Mouse (Mus musculus) A20 (cell line): ENCODE data around the gene Skp2.

ENCODE experiments used
- DNase-seq: peaks from one replicate; pipeline ENCODE4 v3.0.0-alpha.2; 2011; ENCODE audit warnings: low read depth, low spot score

Gene Skp2

DNA sequence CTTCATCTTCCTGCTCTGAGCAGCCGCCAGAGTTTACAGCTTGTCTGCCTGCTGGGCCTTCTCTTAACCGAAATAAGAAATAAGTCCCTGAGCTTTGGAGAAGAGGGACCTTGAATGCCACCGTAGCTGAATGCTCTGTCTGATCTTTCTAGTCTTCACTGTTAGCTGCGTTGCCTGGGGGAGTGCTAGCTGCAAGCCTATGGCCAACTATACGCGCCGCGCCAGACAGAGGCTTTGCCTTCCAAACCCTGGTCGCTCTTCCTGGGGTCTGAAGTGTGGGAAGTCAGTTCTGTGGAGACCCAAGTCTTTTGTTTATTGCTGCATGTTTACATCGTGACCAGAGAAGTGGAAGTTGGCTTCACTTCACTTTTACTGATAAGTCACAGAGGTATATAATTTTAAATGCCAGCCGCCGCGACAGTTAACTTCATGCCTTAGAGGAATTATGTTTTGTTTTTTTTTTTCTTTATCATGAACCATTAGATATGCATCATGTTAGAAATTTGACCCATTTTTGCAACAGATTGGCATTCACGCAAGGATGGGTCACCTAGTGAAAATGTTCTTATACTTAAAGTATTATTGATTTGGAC lies 79.5 kb downstream of the Skp2 start:
- DNase-seq, result no peak

DNA sequence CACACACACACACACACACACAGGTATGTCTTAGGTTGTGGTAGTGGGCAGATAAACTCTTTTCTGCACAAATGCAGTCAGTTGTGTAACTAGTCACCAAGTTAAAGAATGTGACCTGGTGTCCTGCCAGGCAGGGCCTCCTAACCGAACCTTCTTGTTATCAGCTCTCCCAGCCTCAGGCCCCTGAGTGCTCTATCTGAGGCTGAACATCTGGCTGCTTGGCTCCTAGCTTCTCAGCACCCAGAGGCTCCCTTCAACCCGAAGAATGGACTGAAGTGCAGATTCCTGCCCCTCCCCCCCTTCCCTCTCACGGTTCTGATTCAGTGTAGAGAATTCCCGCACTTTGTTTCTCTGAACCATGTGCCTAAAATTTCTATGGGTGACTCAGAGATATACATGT lies 80.6 kb downstream of the Skp2 start:
- no peak for DNase-seq

DNA sequence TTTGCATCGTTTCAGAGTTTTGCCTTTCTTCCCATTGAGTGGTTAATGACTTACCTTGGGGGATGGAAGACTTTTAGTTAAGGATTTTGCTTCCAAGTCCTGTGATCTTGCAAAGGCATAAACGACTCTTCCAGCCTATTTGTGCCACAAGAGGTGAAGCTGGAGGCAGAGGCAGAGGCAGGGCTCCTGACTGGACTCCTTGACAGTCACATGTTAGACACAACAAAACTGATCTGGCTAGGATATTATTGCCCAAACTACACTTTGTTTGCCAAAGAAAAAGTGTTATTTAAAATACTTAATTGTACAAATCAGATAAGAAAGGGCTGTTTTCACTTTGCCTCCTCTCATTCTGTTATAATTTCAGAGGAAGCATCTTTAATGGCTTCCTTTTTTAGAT lies 81.1 kb downstream of the Skp2 start:
- DNase-seq, result no peak

DNA sequence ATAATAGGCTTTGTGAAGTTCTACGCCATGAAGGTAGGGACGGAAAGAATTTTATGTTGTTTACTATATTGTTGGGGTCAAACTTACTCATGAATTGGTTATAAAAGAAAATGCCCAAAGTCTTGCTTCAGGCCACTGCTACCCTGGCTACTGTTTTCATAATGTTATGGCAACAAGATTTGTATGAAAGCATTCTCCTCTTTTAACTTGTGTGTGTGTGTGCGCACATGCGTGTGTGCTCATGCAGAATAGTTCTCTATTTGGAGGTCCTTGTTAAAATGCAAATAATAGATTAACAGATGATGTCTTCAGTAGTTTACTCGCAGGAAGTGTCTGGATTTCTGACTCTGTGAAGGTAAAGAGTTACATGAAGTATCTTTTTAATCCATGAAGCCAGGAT lies 81.5 kb downstream of the Skp2 start:
- DNase-seq, result peak; percentile 42

DNA sequence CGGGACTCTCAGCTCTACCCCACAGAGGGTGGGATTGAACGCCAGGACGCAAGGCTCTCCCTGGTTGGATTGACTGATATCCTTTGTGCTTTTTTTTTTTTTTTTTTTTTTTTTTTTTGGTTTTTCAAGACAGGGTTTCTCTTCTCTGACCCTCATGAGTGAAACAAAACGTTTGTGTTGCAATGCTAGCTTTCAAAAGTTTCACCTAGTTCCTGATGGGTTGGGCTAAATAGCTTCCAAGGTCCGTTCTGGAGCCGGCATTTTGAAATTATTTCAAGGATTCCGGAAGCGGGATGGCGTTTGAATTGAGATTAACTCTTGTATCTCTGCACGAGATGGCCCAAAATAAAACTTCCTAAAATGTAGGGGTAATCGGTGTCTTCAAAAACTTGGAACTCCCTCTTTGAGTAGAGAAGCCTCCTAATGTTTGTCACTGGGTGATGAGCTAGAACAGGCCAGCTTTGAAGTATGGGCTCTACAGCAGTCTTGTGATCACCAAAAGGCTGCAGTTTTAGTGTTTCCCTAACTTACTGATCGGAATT lies 82.1 kb downstream of the Skp2 start:
- no peak for DNase-seq

DNA sequence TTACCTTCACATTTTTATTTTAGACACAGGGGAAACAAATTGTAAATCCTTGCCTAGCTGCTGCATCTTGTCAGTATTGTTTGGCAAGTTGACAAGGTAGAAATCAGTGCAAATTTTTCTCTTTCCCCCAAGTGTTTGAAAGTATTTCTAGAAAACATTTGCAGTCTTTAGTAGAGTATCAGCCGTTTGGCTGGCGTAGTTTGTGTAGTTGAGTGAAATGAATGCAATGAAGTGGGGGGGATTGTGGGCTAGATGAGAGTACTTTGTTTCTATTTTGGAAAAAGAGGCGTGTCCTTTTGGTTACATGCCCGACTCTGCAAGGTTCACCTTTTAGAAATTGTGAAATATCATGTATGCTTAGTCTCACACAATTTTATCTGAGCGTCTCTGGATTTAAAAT lies 82.6 kb downstream of the Skp2 start:
- DNase-seq, result peak; percentile 71

DNA sequence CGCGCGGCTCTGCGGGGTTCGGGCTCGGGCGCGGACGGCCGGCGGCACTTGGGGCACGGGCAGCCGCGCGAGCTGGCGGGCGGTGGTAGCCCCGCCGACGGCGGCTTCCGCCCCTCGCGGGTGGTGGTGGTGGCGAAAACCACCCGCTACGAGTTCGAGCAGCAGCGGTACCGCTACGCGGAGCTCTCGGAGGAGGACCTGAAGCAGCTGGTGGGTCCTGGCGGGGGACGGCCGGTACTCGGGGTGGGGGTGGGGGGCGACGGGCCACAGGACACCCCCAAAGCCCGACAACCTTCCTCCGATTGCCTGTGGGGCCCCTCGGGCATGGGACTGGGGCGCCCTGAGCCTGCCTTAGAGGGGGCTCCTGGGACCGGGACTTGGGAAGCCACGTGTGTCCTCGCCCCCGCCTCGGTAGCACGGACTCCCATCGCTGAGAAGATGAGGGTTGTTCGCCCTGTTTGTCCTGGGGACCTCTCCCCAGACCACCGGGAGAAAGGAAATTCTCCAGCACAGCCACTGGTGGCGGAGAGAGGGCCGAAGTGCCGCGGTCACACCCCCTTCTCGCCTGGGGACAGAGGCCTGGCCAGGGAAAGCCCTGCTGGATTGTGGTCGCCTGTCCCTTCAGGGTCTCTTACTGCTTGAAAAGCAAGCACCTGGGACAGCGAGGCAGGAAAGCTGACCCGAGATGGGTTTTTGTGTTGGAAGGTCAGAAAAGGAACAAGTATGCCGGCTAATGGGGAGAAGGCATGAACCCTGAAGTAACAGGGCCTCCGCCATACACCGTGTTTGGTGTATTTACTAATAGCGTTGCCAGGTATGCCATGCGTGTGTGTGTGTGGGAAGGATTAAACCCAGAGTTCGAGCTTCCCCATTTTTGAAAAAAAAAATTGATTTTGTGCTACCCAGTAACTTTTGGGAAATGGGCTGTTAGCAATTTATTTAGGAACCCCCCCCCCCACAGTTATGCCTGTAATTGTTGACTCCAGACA lies 83.4 kb downstream of the Skp2 start:
- peak; percentile 69 for DNase-seq

DNA sequence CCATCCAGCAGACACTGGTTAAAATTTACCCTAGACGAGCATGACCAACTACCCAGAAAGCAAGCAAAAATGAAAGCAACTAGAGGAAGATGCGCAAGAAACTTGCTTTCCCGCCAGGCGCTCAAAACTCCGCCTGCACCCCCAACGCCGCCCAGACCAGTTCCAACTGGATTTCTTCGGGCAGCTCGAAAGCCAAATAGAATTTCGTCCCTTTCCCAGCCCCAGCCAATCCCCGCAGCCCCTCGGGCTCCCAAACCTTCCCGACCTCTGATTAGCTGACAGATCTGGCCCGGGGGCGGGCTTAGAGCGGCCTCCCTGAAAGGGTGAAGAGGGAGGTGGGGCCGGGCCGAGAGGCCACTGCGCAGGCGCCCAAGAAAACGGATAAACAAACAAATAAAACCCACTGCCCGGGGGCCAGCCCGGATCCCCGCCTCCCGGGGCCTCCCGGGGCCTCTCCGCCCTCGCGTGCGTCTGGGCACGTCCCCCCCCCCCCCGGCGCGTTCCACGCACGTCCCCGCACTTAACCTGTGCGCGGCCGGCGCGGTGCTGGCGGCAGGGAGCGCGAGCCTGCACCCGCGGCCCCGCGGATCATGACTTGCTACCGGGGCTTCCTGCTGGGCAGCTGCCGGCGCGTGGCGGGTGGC lies 84.2 kb downstream of the Skp2 start, which contains the start of gene Nadk2:
Gene Nadk2, plus strand, starts transcription at position 349 of the 644 bp plus-strand sequence.
- DNase-seq, result peak; percentile 98

DNA sequence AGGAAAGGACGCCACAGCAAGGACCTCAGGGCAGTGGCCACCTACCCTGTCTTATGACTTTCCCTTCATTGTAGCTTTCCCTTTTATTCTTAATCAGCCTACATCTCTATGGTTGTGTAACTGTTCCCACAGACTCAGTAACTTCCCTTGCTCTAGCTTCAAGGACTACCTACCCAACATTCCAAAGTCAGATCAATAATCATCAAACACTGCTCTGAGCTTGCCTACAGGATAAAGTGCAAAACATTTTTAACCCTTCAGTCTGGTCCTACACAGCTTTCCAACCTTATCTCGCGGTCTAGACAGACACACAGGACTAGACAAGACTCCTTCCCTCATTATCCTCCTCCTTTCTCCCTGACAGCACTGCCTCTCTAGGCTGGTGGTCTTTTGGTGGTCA lies 84.9 kb downstream of the Skp2 start:
- no peak for DNase-seq

DNA sequence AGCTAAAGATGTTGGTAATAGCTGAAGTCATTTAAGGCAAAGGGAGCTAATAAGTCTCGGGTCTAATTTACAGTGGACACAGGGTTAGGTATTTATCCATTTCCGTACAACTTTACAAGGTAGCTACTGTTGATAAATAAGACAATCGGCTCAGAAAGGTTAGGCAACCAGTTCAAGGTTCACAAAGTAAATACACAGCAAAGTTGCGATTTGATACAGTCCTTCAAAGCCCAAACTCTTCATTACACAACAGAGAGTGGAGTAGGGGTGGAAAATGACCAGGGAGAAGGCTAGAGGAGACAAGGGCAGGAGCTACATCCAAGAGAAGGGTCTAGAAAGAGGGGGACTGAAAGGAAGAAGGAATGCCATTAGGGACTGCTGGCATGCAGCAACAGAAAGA lies 86.3 kb downstream of the Skp2 start:
- no peak for DNase-seq
